Comparison of ENCODE assay signal across 9 mouse cellular contexts in the genomic region with DNA sequence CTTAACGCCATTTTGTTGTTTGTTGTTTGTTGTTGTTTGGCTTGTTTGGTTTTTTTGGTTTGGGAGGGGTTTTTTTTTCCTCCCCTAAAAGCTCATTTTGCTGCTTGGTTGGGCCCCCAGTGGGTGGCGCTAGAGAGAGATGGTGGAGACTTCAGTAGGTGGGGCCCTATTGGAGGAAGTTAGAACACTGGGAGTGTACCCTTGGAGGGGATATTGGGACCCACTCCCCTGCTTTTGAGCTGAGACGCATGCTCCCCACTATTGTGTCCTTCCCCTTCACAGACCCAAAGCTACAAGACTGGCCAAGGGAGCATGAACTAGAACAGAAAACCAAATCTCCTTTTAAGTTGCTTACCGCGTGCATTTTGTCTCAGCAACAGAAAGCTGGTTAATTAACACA. TPM values are rescaled to one million over a fixed set of nuclear protein-coding genes. Genes with fewer than 3 reads are reported as not detected.
DNase-seq lines count a peak whose midpoint lies in the region; ATAC-seq and TF ChIP-seq lines count a peak whose summit lies in the region.
"Had no signal": no experiment of that assay in that cellular context is flagged by ENCODE, and none has a peak within 500 bp of the region (broad histone marks: within the 10 kb centered on the region; RNA-seq: fewer than 3 reads in every experiment).

No protein-coding gene starts in this region.

- peaks cover 4% of the 10 kb centered on the region for H3K27me3 ChIP-seq in heart, adult 2 months (ENCODE audit: control insufficient read depth, insufficient read depth, low read length)

- intact Hi-C loops in heart, adult 2 months (cut with DNase I), result loop anchor here (2.0 kb wide), 1 partner anchor 171 kb away; the partner anchor contains the start of gene Fam136a

- no peaks in the 10 kb centered on the region for H3K79me2 ChIP-seq in heart, adult 2 months (replicated peaks; ENCODE audit: control insufficient read depth, insufficient read depth, low read length)

- no peak for TF ChIP-seq POLR2A in heart, adult 2 months (IDR thresholded peaks at IDR 0.05; ENCODE audit: insufficient read depth, low read depth, low read length)
- TF ChIP-seq POLR2A in olfactory bulb, adult 2 months (IDR thresholded peaks at IDR 0.05; ENCODE audit: insufficient read depth, low read depth, low read length), result no peak

- TF ChIP-seq EP300 in heart, adult 2 months (IDR thresholded peaks at IDR 0.05; ENCODE audit: insufficient read depth, low read depth, low read length), result no peak

- peak; percentile 65 for TF ChIP-seq CTCF in heart, adult 2 months (IDR thresholded peaks at IDR 0.05)
- peak; percentile 34; the same call in 1 of the 2 replicates for TF ChIP-seq CTCF in olfactory bulb, adult 2 months (IDR thresholded peaks at IDR 0.05; ENCODE audit: insufficient read depth, low read depth, low read length)

- DNase-seq in heart, adult 2 months, result peak; percentile 32 to 49
- DNase-seq in heart, adult 8-10 months (ENCODE audit: low spot score), result no peak
- DNase-seq in urinary bladder, postnatal 25 days (ENCODE audit: low spot score), result peak; percentile 69
- no peak for DNase-seq in urinary bladder, postnatal 10 days (ENCODE audit: low spot score)
- DNase-seq in cerebellum, adult 8-10 months, result peak; percentile 58
- peak; percentile 80 to 84 for DNase-seq in kidney, postnatal 4 days

- no peak for ATAC-seq in inflammation-experienced regulatory T-cells, adult 6 months

- WGBS in heart, adult 2 months, result 52% methylated on average over 5 of the region's 5 CpGs
- 43% methylated on average over 5 of the region's 5 CpGs for WGBS in olfactory bulb, adult 2 months

- H3K36me3 ChIP-seq in heart, adult 2 months (ENCODE audit: control insufficient read depth, insufficient read depth, low read length), result no peaks in the 10 kb centered on the region
- H3K36me3 ChIP-seq: neural tube, embryonic 13.5 days had no signal

- H3K4me3 ChIP-seq in heart, adult 2 months, result no peak overlapping the region
- H3K4me3 ChIP-seq in olfactory bulb, adult 2 months (ENCODE audit: insufficient read depth, low read depth, low read length), result no peak overlapping the region

- no peaks in the 10 kb centered on the region; the same call in 1 of the 2 replicates for H3K4me1 ChIP-seq in heart, adult 2 months (ENCODE audit: control insufficient read depth, insufficient read depth, low read length)
- H3K4me1 ChIP-seq in olfactory bulb, adult 2 months (ENCODE audit: control insufficient read depth, insufficient read depth, low read length), result peaks cover 13% of the 10 kb centered on the region

- H3K9ac ChIP-seq in heart, adult 2 months (ENCODE audit: low read depth, low read length), result no peak overlapping the region

- H3K27ac ChIP-seq in heart, adult 2 months, result no peak overlapping the region
- no peak overlapping the region for H3K27ac ChIP-seq in olfactory bulb, adult 2 months (ENCODE audit: insufficient read depth, low read depth, low read length)
- H3K27ac ChIP-seq: neural tube, embryonic 13.5 days had no signal

RNA-seq across cellular contexts. Expression of gene Tgfa, which starts 1.1 kb away (rescaled TPM):
- total RNA-seq in heart, adult 2 months (2021), result 1 to 10 TPM; 1.0 to 1.6 TPM
- 0.80 and 1.0 TPM in 2 replicates for polyA plus RNA-seq in heart, adult 2 months (2012; rRNA removed)
- total RNA-seq in heart, adult 8-10 months (2022), result 1 to 10 TPM; 1.3 to 2.7 (median 1.4) TPM
- not detected in 2 replicates for polyA plus RNA-seq in olfactory bulb, adult 2 months (2012; ENCODE audit: insufficient read depth, insufficient read length, low replicate concordance, missing spikeins)
- polyA plus RNA-seq in inflammation-experienced regulatory T-cells, adult 6 months (2017; shearing (Covaris generic)), result under 1 TPM in 1 of 3 experiments, not detected in 2; 0.28 TPM

Comparison
In these comparisons a context has a peak if more than half of its experiments do, and no peak if none do; other contexts are left out.
1. DNase-seq: peak in heart, adult 2 months (2 of 2), urinary bladder, postnatal 25 days (single experiment), cerebellum, adult 8-10 months (single experiment) and kidney, postnatal 4 days (2 of 2); none in heart, adult 8-10 months (single experiment) and urinary bladder, postnatal 10 days (single experiment).